Mouse (Mus musculus) embryonic stem cell, embryonic (primary cell): ENCODE measurements around the gene Hpn.

Experiments used
- CTCF ChIA-PET, 4 experiments: fragments of 300-600 bp in 2 of 4; fragments of 350-600 bp in 2 of 4; sonication (Branson Sonifier 250); formaldehyde crosslinking; loops; one replicate each; lab custom pipeline; 2022; ENCODE audit warnings: inconsistent platforms in 2 of 4; lab: Charles Lee
- POLR2A ChIA-PET, 4 experiments: fragments of 300-600 bp in 2 of 4; fragments of 350-600 bp in 2 of 4; sonication (Branson Sonifier 250); formaldehyde crosslinking; loops; one replicate each; lab custom pipeline; 2022; ENCODE audit warnings: antibody characterized with exemption in 4 of 4, inconsistent platforms in 1 of 4; lab: Charles Lee

Gene Hpn

GRCm38 (mm10) chr7:31105061-31105768 lies 9.9 kb downstream of the Hpn start:
- ChIA-PET POLR2A (interaction anchor here in 3 of 4 experiments (0.6 to 1.3 kb wide), 5 partner anchors 12 to 337 kb away, joined by 3 to 6 read pairs (median 3); partner anchors contain the start of gene Scn1b (in 1 of the 3)), CTCF (interaction anchor here (0.6 to 2.6 kb wide), 35 partner anchors 9 to 374 kb away, joined by 3 to 19 read pairs (median 4); partner anchors contain the start of gene Gramd1a (in 2 of the 4))

- ChIA-PET POLR2A (no interaction called here), CTCF (no interaction called here)
Observed at GRCm38 (mm10) chr7:31100786-31101185, 14.3 kb downstream of the Hpn start.

- POLR2A ChIA-PET, result no interaction called here
Observed at GRCm38 (mm10) chr7:31099612-31099982, 15.5 kb downstream of the Hpn start.

GRCm38 (mm10) chr7:31098697-31099611 lies 16.1 kb downstream of the Hpn start:
- POLR2A ChIA-PET, result interaction anchor here in 3 of 4 experiments (0.5 to 1.6 kb wide), 8 partner anchors 16 to 292 kb away, joined by 3 to 7 read pairs (median 3); partner anchors contain the start of genes Gramd1a (in 1 of the 3) and Lgi4 (in 1 of the 3)
- CTCF ChIA-PET, result interaction anchor here (0.6 to 2.6 kb wide), 56 partner anchors 9 to 1189 kb away, joined by 3 to 30 read pairs (median 7); partner anchors contain the start of genes Lgi4 (in 3 of the 4), Fam187b (in 2 of the 4), Fxyd5 (in 2 of the 4) and Gramd1a (in 2 of the 4)

More at GRCm38 (mm10) chr7:31099612-31099982, 15.5 kb downstream of the Hpn start:
- CTCF ChIA-PET, result interaction anchor here in 2 of 4 experiments (0.8 to 2.6 kb wide), 2 partner anchors 56 to 77 kb away, joined by 3 to 11 read pairs; partner anchors contain the start of gene Gramd1a (in 1 of the 2)

GRCm38 (mm10) chr7:31097583-31098248 lies 17.4 kb downstream of the Hpn start:
- POLR2A ChIA-PET, result interaction anchor here in 3 of 4 experiments (0.6 to 1.7 kb wide), 13 partner anchors 15 to 142 kb away, joined by 3 to 8 read pairs (median 4); partner anchors contain the start of genes Gramd1a (in 1 of the 3), Lgi4 (in 1 of the 3) and Usf2 (in 1 of the 3)
- CTCF ChIA-PET, result interaction anchor here (0.5 to 2.6 kb wide), 116 partner anchors 9 to 1188 kb away, joined by 3 to 30 read pairs (median 4); partner anchors contain the start of genes Gramd1a (in 4 of the 4), Lgi4 (in 4 of the 4), Fam187b (in 3 of the 4) and Fxyd5 (in 3 of the 4)

- ChIA-PET POLR2A (interaction anchor here in 2 of 4 experiments (1.1 to 1.7 kb wide), 7 partner anchors 19 to 141 kb away, joined by 3 to 8 read pairs (median 4); partner anchors contain the start of genes Gramd1a (in 1 of the 2) and Usf2 (in 1 of the 2)), CTCF (interaction anchor here (0.5 to 2.6 kb wide), 77 partner anchors 8 to 797 kb away, joined by 3 to 30 read pairs (median 5); partner anchors contain the start of genes Gramd1a (in 3 of the 4), Lgi4 (in 3 of the 4), Fam187b (in 2 of the 4) and Fxyd1 (in 1 of the 4))
Observed at GRCm38 (mm10) chr7:31096892-31097564, 18.1 kb downstream of the Hpn start.

GRCm38 (mm10) chr7:31094774-31095501 lies 20.2 kb downstream of the Hpn start:
- POLR2A ChIA-PET, result interaction anchor here in 1 of 4 experiments (0.6 to 1.2 kb wide), 2 partner anchors 10 to 12 kb away, joined by 3 to 4 read pairs; no protein-coding TSS in a partner anchor

GRCm38 (mm10) chr7:31089721-31090120 lies 25.4 kb downstream of the Hpn start:
- CTCF ChIA-PET, result no interaction called here
- POLR2A ChIA-PET, result interaction anchor here in 1 of 4 experiments (0.6 kb wide), 1 partner anchor 121 kb away, joined by 3 read pairs; no protein-coding TSS in a partner anchor

More at GRCm38 (mm10) chr7:31094774-31095501, 20.2 kb downstream of the Hpn start:
- CTCF ChIA-PET, result interaction anchor here (0.5 to 2.1 kb wide), 32 partner anchors 10 to 423 kb away, joined by 3 to 10 read pairs (median 4); partner anchors contain the start of genes Lgi4 (in 2 of the 4), Fxyd7 (in 1 of the 4), Gramd1a (in 1 of the 4) and Pmis2 (in 1 of the 4)

- CTCF ChIA-PET, result interaction anchor here in 3 of 4 experiments (0.5 to 3.2 kb wide), 6 partner anchors 10 to 89 kb away, joined by 3 to 23 read pairs (median 6); no protein-coding TSS in a partner anchor
- POLR2A ChIA-PET, result no interaction called here
Observed at GRCm38 (mm10) chr7:31088206-31088605, 26.9 kb downstream of the Hpn start.

GRCm38 (mm10) chr7:31087262-31087661 lies 27.8 kb downstream of the Hpn start:
- POLR2A ChIA-PET, result interaction anchor here in 1 of 4 experiments (1.2 kb wide), 1 partner anchor 15 kb away, joined by 6 read pairs; no protein-coding TSS in a partner anchor

GRCm38 (mm10) chr7:31086175-31086755 lies 28.8 kb downstream of the Hpn start:
- ChIA-PET CTCF (interaction anchor here in 1 of 4 experiments (2.7 to 3.2 kb wide), 2 partner anchors 8 to 12 kb away, joined by 14 to 23 read pairs; no protein-coding TSS in a partner anchor), POLR2A (interaction anchor here in 2 of 4 experiments (0.6 to 1.2 kb wide), 2 partner anchors 16 to 1305 kb away, joined by 4 to 6 read pairs; no protein-coding TSS in a partner anchor)

More at GRCm38 (mm10) chr7:31087262-31087661, 27.8 kb downstream of the Hpn start:
- CTCF ChIA-PET, result interaction anchor here in 3 of 4 experiments (0.6 to 3.2 kb wide), 8 partner anchors 9 to 370 kb away, joined by 3 to 23 read pairs (median 6); no protein-coding TSS in a partner anchor

- POLR2A ChIA-PET, result interaction anchor here in 2 of 4 experiments (1.0 to 1.7 kb wide), 5 partner anchors 10 to 130 kb away, joined by 3 to 6 read pairs (median 5); no protein-coding TSS in a partner anchor
- CTCF ChIA-PET, result interaction anchor here in 3 of 4 experiments (0.6 to 3.7 kb wide), 7 partner anchors 10 to 280 kb away, joined by 3 to 30 read pairs (median 3); no protein-coding TSS in a partner anchor
Observed at GRCm38 (mm10) chr7:31085171-31085570, 29.9 kb downstream of the Hpn start.

GRCm38 (mm10) chr7:31084140-31084539 lies 30.9 kb downstream of the Hpn start:
- POLR2A ChIA-PET, result interaction anchor here in 2 of 4 experiments (0.8 to 1.7 kb wide), 5 partner anchors 11 to 129 kb away, joined by 3 to 6 read pairs (median 5); no protein-coding TSS in a partner anchor
- CTCF ChIA-PET, result interaction anchor here in 2 of 4 experiments (0.6 to 3.7 kb wide), 4 partner anchors 11 to 211 kb away, joined by 3 to 30 read pairs (median 4); no protein-coding TSS in a partner anchor

- POLR2A ChIA-PET, result interaction anchor here in 2 of 4 experiments (0.6 to 1.6 kb wide), 7 partner anchors 9 to 449 kb away, joined by 3 to 6 read pairs (median 3); no protein-coding TSS in a partner anchor
- CTCF ChIA-PET, result interaction anchor here in 3 of 4 experiments (0.6 to 3.7 kb wide), 11 partner anchors 12 to 228 kb away, joined by 3 to 30 read pairs (median 3); partner anchors contain the start of gene Lgi4 (in 1 of the 3)
Observed at GRCm38 (mm10) chr7:31082831-31083588, 32.1 kb downstream of the Hpn start.
